Mouse (Mus musculus): ENCODE measurements around the gene 1700018B08Rik.

The 1700018B08Rik gene

DNA sequence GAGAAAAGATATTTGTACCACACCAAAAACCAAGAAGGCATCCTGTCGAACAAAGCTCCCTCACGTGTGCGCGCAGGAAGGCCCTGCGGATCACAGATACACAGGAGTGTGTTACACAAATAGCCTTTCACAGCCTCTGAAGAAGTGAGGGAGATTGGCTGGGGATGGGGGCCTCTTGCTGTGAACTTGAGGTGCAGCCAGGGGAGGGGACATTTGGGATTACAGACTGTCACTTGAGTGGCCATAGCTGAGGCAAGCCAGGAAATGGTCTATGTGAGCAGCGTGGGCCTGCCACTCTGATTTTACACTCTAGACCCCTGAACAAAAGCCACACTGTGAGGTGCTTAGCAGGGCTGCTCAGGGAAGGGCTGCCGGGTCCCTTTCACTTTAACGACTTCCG, 32.4 kb downstream of the 1700018B08Rik start:
- DNase-seq (ENCODE audit: low read depth): no peak

DNA sequence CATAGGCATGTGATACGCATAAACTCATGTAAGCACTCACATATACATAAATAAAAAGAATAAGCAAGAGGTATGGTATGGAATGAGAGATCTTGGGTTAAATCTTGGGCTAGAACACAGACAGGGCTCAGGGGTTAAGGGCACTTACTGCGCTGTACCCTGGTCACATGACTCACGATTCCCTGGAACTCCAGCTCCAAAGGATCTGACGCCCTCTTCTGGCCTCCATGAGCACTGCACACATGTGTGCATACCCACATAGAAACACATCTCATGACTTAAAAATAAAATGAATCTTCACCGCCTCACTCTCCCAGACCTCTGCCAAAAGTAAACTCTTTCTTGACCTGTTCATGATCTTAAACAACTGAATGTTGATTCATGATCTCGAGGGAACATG, 46.5 kb downstream of the 1700018B08Rik start:
- DNase-seq (ENCODE audit: low read depth): no peak

DNA sequence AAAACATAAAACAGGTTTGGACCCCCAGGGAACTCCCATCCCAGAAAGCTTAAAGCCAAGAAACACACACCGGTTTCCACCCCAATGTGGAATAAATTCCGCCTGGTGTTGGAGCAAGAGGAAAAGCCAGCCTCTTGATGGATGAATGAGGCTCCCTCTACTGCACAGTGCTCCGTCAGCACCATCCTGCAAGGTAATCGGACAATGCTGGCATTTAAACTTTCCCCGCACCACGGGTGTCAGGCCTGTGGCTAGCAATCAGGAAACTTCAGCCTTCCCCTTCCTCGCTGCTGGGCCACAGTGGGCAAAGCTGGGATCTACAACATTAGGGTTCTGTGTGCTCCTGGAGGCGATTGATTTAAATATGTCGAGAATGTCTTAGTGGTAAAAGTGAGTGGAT, 52.5 kb downstream of the 1700018B08Rik start:
- no peak for DNase-seq (ENCODE audit: low read depth)

DNA sequence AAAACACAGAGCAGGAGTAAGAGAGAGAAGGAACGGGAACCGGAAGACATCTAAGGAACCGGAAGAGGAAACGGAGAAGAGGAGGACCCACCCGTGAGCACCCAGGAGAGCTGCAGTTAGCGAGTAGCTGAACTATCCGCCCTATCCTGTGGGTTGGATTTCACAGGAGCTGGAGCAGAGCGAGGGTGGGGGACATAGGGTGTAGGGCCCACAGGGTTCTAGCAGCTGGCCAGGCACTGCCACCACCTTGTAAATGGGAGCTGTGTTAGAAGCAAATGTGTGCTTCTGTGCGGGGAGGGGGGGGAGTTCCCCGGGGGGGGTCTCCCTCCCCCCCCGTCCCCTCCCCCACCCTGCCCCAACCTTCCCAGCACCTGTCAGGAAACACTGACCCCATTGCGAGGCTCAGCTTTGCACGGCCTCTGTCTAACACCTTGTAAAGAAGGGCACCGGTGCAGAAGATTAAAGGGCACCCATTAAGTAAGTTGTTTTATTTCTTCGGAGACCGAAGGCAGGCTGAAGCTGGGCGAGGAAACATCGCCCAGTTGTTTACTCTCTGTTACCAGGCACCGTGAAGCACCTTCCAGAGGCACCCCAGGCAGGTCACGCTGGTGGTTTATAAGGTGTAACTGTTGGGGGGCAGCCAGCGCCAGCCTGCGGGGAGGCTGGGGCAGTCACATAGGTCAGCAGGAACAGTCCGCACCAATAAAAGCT, 59.9 kb downstream of the 1700018B08Rik start:
- DNase-seq (ENCODE audit: low read depth): no peak
